Mouse (Mus musculus): ENCODE data around the gene Igsf21. TPM values are rescaled to one million over a fixed set of nuclear protein-coding genes. Genes with fewer than 3 reads are reported as not detected.

The Igsf21 gene
- polyA plus RNA-seq, 1 experiment from 2014 or later = 30.0 TPM

- Histone ChIP-seq H3K36me3 (ENCODE audit: control insufficient read depth, insufficient read depth, low read length) (no peaks in the 10 kb centered on the region), H3K4me1 (ENCODE audit: control insufficient read depth, insufficient read depth, low read length) (peaks cover 17% of the 10 kb centered on the region), H3K27me3 (replicated peaks; ENCODE audit: control insufficient read depth, insufficient read depth, low read length) (peaks cover 32% of the 10 kb centered on the region), H3K4me2 (ENCODE audit: low read length) (peak overlapping the region; percentile 85), H3K4me3 (ENCODE audit: low read depth, low read length) (peak overlapping the region; percentile 56), H3K27ac (ENCODE audit: low read depth, low read length) (no peak overlapping the region), H3K9ac (ENCODE audit: low read length) (peak overlapping the region; percentile 53), H3K9me3 (replicated peaks; ENCODE audit: control insufficient read depth, low read length) (no peaks in the 10 kb centered on the region)
- under 1% methylated on average over 39 of the region's 40 CpGs for WGBS
- ATAC-seq = no peak
- peak; percentile 41 for DNase-seq (ENCODE audit: low spot score)
Measured at GRCm38 (mm10) chr4:140244161-140244813, 2.3 kb downstream of the Igsf21 start.

- Histone ChIP-seq H3K9me3 (replicated peaks; ENCODE audit: control insufficient read depth, low read length) (no peaks in the 10 kb centered on the region), H3K9ac (ENCODE audit: low read length) (no peak overlapping the region), H3K4me1 (ENCODE audit: control insufficient read depth, insufficient read depth, low read length) (peaks cover 17% of the 10 kb centered on the region), H3K4me3 (ENCODE audit: low read depth, low read length) (no peak overlapping the region), H3K27me3 (replicated peaks; ENCODE audit: control insufficient read depth, insufficient read depth, low read length) (peaks cover 29% of the 10 kb centered on the region), H3K4me2 (ENCODE audit: low read length) (no peak overlapping the region; the same call in 1 of the 2 replicates), H3K36me3 (ENCODE audit: control insufficient read depth, insufficient read depth, low read length) (no peaks in the 10 kb centered on the region), H3K27ac (ENCODE audit: low read depth, low read length) (no peak overlapping the region)
- DNase-seq (ENCODE audit: low spot score) (no peak), ATAC-seq (no peak)
- 21% methylated on average over 16 of the region's 16 CpGs for WGBS
Measured at GRCm38 (mm10) chr4:140243231-140243630, 3.4 kb downstream of the Igsf21 start.

- 56% methylated on average over 1 of the region's 1 CpGs for WGBS
- peak; percentile 73 for DNase-seq (ENCODE audit: low spot score)
- H3K36me3 ChIP-seq (ENCODE audit: control insufficient read depth, insufficient read depth, low read length) = no peaks in the 10 kb centered on the region
- peaks cover 21% of the 10 kb centered on the region for H3K4me1 ChIP-seq (ENCODE audit: control insufficient read depth, insufficient read depth, low read length)
- H3K9me3 ChIP-seq (replicated peaks; ENCODE audit: control insufficient read depth, low read length) = no peaks in the 10 kb centered on the region
- H3K4me2 ChIP-seq (ENCODE audit: low read length) = no peak overlapping the region
- H3K4me3 ChIP-seq (ENCODE audit: low read depth, low read length) = no peak overlapping the region
- no peak overlapping the region for H3K27ac ChIP-seq (ENCODE audit: low read depth, low read length)
- peaks cover 25% of the 10 kb centered on the region for H3K27me3 ChIP-seq (replicated peaks; ENCODE audit: control insufficient read depth, insufficient read depth, low read length)
- ATAC-seq = no peak
- H3K9ac ChIP-seq (ENCODE audit: low read length) = no peak overlapping the region
Measured at GRCm38 (mm10) chr4:140242291-140242690, 4.3 kb downstream of the Igsf21 start.

GRCm38 (mm10) chr4:140237305-140237741, 9.3 kb downstream of the Igsf21 start:
- WGBS = 7% methylated on average over 9 of the region's 10 CpGs
- DNase-seq (ENCODE audit: low spot score) (peak; percentile 46), ATAC-seq (peak; percentile 63; the same call in 1 of the 2 replicates)
- Histone ChIP-seq H3K4me3 (ENCODE audit: low read depth, low read length) (no peak overlapping the region), H3K36me3 (ENCODE audit: control insufficient read depth, insufficient read depth, low read length) (no peaks in the 10 kb centered on the region), H3K9ac (ENCODE audit: low read length) (peak overlapping the region; percentile 36; the same call in 1 of the 2 replicates), H3K4me1 (ENCODE audit: control insufficient read depth, insufficient read depth, low read length) (peaks cover 7% of the 10 kb centered on the region), H3K9me3 (replicated peaks; ENCODE audit: control insufficient read depth, low read length) (no peaks in the 10 kb centered on the region), H3K4me2 (ENCODE audit: low read length) (no peak overlapping the region), H3K27me3 (replicated peaks; ENCODE audit: control insufficient read depth, insufficient read depth, low read length) (no peaks in the 10 kb centered on the region), H3K27ac (ENCODE audit: low read depth, low read length) (peak overlapping the region; percentile 11; the same call in 1 of the 2 replicates)

- Histone ChIP-seq H3K9me3 (replicated peaks; ENCODE audit: control insufficient read depth, low read length) (no peaks in the 10 kb centered on the region), H3K9ac (ENCODE audit: low read length) (no peak overlapping the region), H3K4me1 (ENCODE audit: control insufficient read depth, insufficient read depth, low read length) (peaks cover 7% of the 10 kb centered on the region), H3K36me3 (ENCODE audit: control insufficient read depth, insufficient read depth, low read length) (no peaks in the 10 kb centered on the region), H3K27ac (ENCODE audit: low read depth, low read length) (no peak overlapping the region), H3K4me2 (ENCODE audit: low read length) (no peak overlapping the region), H3K4me3 (ENCODE audit: low read depth, low read length) (no peak overlapping the region), H3K27me3 (replicated peaks; ENCODE audit: control insufficient read depth, insufficient read depth, low read length) (no peaks in the 10 kb centered on the region)
- 63% methylated on average over 9 of the region's 9 CpGs for WGBS
- DNase-seq (ENCODE audit: low spot score) (no peak), ATAC-seq (no peak)
Measured at GRCm38 (mm10) chr4:140235361-140236153, 11.0 kb downstream of the Igsf21 start.

GRCm38 (mm10) chr4:140234412-140235205, 12.0 kb downstream of the Igsf21 start:
- ATAC-seq (no peak), DNase-seq (ENCODE audit: low spot score) (no peak)
- H3K27ac ChIP-seq (ENCODE audit: low read depth, low read length) = no peak overlapping the region
- H3K4me2 ChIP-seq (ENCODE audit: low read length) = no peak overlapping the region
- WGBS = 71% methylated on average over 18 of the region's 18 CpGs
- H3K9me3 ChIP-seq (replicated peaks; ENCODE audit: control insufficient read depth, low read length) = no peaks in the 10 kb centered on the region
- H3K4me1 ChIP-seq (ENCODE audit: control insufficient read depth, insufficient read depth, low read length) = peaks cover 7% of the 10 kb centered on the region
- H3K36me3 ChIP-seq (ENCODE audit: control insufficient read depth, insufficient read depth, low read length) = no peaks in the 10 kb centered on the region
- H3K9ac ChIP-seq (ENCODE audit: low read length) = no peak overlapping the region
- H3K4me3 ChIP-seq (ENCODE audit: low read depth, low read length) = no peak overlapping the region
- H3K27me3 ChIP-seq (replicated peaks; ENCODE audit: control insufficient read depth, insufficient read depth, low read length) = no peaks in the 10 kb centered on the region

- Histone ChIP-seq H3K4me1 (ENCODE audit: control insufficient read depth, insufficient read depth, low read length) (peaks cover 5% of the 10 kb centered on the region), H3K27ac (ENCODE audit: low read depth, low read length) (no peak overlapping the region), H3K4me2 (ENCODE audit: low read length) (no peak overlapping the region), H3K4me3 (ENCODE audit: low read depth, low read length) (no peak overlapping the region), H3K9ac (ENCODE audit: low read length) (no peak overlapping the region), H3K36me3 (ENCODE audit: control insufficient read depth, insufficient read depth, low read length) (no peaks in the 10 kb centered on the region), H3K27me3 (replicated peaks; ENCODE audit: control insufficient read depth, insufficient read depth, low read length) (no peaks in the 10 kb centered on the region), H3K9me3 (replicated peaks; ENCODE audit: control insufficient read depth, low read length) (no peaks in the 10 kb centered on the region)
- 60% methylated on average over 6 of the region's 7 CpGs for WGBS
- ATAC-seq (no peak), DNase-seq (ENCODE audit: low spot score) (no peak)
Measured at GRCm38 (mm10) chr4:140227837-140228236, 18.7 kb downstream of the Igsf21 start.

- DNase-seq (ENCODE audit: low spot score) = no peak
- Histone ChIP-seq H3K4me3 (ENCODE audit: low read depth, low read length) (no peak overlapping the region), H3K9ac (ENCODE audit: low read length) (no peak overlapping the region), H3K4me2 (ENCODE audit: low read length) (no peak overlapping the region), H3K4me1 (ENCODE audit: control insufficient read depth, insufficient read depth, low read length) (peaks cover 17% of the 10 kb centered on the region), H3K27ac (ENCODE audit: low read depth, low read length) (no peak overlapping the region), H3K9me3 (replicated peaks; ENCODE audit: control insufficient read depth, low read length) (no peaks in the 10 kb centered on the region), H3K27me3 (replicated peaks; ENCODE audit: control insufficient read depth, insufficient read depth, low read length) (no peaks in the 10 kb centered on the region), H3K36me3 (ENCODE audit: control insufficient read depth, insufficient read depth, low read length) (no peaks in the 10 kb centered on the region)
- ATAC-seq = no peak
- 69% methylated on average over 9 of the region's 9 CpGs for WGBS
Measured at GRCm38 (mm10) chr4:140225204-140225603, 21.4 kb downstream of the Igsf21 start.
